1 mouse cellular context compared by ENCODE assay signal in the genomic region with DNA sequence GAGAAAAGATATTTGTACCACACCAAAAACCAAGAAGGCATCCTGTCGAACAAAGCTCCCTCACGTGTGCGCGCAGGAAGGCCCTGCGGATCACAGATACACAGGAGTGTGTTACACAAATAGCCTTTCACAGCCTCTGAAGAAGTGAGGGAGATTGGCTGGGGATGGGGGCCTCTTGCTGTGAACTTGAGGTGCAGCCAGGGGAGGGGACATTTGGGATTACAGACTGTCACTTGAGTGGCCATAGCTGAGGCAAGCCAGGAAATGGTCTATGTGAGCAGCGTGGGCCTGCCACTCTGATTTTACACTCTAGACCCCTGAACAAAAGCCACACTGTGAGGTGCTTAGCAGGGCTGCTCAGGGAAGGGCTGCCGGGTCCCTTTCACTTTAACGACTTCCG.
TF ChIP-seq lines count a peak whose summit lies in the region.

No protein-coding gene starts in this region.

TF ChIP-seq in CH12.LX, 34 proteins besides CTCF, POLR2A, EP300 and RAD21:
- TF ChIP-seq ELF1 (IDR thresholded peaks at IDR 0.05; ENCODE audit: low read depth, low read length) = 0 out of 2 replicates have a peak, but pooled peaks have one; percentile 8
- no peak for TF ChIP-seq CHD2 (IDR thresholded peaks at IDR 0.05; ENCODE audit: low read length)
